Mouse (Mus musculus): ENCODE data around the gene Capns1. TPM values are rescaled to one million over a fixed set of nuclear protein-coding genes. Genes with fewer than 3 reads are reported as not detected.
"Not testable (repeated sequence)": the region's sequence is repeated elsewhere in the genome, so short reads cannot be mapped to it uniquely, and the experiment has no call there.

Gene Capns1
- total RNA-seq (2021): 100 to 1,000 TPM; 204 TPM

DNA sequence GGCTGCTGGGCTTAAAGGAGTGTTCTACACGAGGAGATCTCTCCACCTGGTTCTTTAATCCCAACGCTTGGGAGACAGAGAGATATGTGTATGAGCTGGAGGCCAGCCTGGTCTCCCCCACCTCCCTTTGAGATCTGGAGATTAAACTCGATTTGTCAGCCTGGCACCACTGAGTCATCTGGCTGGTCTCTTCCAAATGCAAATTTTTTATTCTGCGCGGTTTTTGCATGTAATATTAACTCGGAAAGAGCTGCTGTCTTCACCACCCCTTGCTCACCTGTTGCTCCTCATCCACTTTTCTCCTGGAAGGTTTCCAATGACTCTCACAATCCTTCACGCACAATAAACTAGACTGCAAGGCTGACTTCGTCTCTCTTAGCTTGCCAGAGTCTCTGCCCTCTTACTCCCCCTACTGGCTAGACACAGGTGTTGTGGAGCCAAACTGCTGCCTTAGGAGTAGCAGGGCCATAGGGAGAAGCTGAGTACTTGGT, at the start of gene Capns1:
Gene Capns1, minus strand, starts transcription at position 331 of the 491 bp plus-strand sequence.
- intact Hi-C loops (cut with DNase I): no loop called here
- peak; percentile 43 to 57 for DNase-seq (ENCODE audit: extremely low spot score in 1 of 2, low spot score in 2 of 2)

DNA sequence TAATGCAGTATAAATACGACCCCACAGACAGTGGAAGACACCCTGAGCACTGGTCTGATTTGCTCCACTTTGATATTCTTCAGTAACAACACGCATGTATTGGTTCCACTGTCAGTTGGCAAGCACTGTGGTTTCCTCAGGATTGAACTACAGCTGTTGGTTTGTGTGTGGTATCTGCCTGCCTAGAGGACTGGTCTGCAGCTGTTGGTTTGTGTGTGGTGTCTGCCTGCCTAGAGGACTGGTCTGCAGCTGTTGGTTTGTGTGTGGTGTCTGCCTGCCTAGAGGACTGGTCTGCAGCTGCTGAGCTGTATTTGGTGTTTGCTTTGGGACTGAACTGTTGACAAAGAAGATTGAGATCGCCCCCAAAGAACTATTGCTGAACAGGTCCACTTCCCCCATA, 38.8 kb upstream of the Capns1 start:
- intact Hi-C loops (cut with DNase I); DNase-seq (ENCODE audit: extremely low spot score in 1 of 2, low spot score in 2 of 2): not testable (repeated sequence)

DNA sequence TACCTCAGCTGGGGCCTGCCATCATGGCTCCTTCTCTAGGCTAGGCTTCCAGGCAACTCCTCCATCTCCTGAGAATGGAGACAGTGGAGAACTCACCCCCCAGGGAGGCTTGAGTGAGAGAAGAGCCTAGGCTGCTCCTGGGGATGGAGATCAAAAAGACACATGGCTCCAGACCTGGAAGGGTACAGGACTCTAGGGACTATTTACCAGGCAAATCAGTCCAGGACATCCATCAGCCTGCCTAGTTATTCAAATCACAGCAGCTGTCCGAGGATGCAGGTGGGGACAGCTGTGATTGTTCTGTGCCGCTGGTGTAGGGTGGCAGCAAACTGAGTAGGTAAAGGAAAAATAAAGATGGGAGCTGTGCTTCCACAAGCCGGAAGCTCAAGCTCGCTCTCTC, 37.0 kb upstream of the Capns1 start, which contains the start of gene Ovol3:
Gene Ovol3, minus strand, starts transcription at position 101 of the 400 bp plus-strand sequence.
- intact Hi-C loops (cut with DNase I): no loop called here

DNA sequence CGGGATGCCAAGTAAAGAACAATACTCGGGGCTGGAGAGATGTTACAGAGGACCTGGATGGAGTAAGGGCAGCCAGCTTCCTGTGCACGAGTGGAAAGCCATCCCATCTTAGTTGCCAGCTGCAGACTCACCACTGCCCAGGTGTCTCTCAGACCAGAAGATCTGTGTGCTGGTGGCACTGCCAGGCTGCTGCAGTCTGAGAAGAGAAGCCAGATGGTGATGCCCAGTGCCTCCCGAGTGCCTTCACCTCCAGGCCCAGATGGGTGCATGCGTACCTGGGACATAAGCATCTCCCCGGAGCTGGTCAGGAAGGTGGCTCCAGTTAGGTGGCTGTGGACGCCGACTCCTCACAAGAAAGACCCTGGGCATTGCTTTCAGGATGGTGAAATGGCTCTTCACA, 36.5 kb upstream of the Capns1 start:
- intact Hi-C loops (cut with DNase I): no loop called here
- DNase-seq (ENCODE audit: extremely low spot score in 1 of 2, low spot score in 2 of 2): no peak

More for the DNA sequence above, 37.0 kb upstream of the Capns1 start, which contains the start of gene Ovol3:
- DNase-seq (ENCODE audit: extremely low spot score in 1 of 2, low spot score in 2 of 2): no peak

DNA sequence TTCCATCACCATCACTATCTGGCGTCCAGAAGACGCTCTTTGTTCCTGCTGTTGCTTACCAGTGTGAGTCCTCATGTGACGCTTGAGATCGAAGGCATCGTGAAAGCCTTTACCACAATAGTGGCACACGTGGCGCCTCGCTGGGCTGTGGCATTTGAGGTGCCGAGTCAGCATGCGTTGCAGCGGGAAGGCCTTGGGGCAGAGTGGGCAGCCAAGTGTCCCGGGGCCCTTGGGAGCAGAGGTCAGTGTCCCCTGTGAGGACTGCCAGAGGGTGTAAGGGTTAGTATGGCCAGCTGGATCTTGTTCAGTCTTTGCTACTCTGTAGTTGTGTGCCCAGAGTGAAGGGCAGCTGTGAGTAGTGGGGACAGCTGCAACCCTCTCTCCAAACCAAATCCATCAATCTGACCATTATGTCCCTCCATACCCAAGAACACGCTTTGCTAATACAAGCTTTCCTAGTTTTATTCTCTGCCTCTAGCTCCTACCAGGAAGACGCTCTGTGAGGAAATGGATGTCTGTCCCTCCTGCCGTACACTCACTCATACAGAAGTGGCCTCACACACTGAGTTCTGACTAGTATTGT, 35.8 kb upstream of the Capns1 start:
- DNase-seq (ENCODE audit: extremely low spot score in 1 of 2, low spot score in 2 of 2): no peak
- intact Hi-C loops (cut with DNase I): loop anchor here (5.0 kb wide), 1 partner anchor 58 kb away; the partner anchor contains the start of gene Clip3

DNA sequence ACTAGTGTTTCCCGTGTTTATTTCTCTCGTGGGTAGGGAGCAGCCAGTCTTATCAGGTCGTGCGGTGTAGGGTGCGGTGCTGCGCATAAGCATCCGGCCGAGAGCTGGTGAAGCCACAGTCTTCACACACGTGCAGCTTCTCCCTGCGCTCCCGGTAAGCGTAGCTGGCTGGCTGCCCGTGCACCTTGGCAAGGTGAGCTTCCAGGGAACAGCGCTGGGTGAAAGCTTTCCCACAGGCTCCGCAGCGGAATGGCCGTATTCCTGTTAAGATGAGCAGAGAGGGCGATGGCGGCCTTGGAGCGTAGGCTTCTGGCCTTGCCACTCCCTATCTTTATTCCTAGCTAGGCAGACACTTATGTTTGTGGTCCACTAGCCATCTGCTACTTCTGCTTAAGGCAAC, 34.8 kb upstream of the Capns1 start:
- peak in 1 of 2 experiments; percentile 62 for DNase-seq (ENCODE audit: extremely low spot score in 1 of 2, low spot score in 2 of 2)
- intact Hi-C loops (cut with DNase I): loop anchor here (5.0 kb wide), 1 partner anchor 59 kb away; the partner anchor contains the start of gene Clip3

DNA sequence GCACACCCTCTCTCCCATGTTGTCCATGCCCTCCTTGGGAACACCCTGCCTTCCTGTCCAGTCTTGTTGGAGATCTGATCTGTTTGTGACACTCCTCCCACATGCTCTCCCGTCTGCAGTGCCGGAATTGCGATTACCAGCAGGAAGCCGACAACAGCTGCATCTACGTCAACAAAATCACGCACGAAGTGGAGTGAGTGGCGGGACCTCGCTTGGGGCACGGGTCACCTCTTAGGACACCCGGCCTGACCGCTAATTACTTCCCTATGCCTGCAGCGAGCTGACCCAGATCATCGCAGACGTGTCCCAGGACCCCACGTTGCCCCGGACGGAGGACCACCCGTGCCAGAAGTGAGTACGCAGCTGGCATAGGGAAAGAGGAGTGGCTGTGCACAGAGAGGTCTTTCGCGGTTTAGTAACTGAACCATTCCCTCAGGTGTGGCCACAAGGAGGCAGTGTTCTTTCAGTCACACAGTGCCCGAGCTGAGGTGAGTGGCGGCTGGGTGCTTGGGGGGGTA, 34.1 kb upstream of the Capns1 start:
- DNase-seq (ENCODE audit: extremely low spot score in 1 of 2, low spot score in 2 of 2): peak; percentile 48 to 82
- intact Hi-C loops (cut with DNase I): loop anchor here (5.0 kb wide), 1 partner anchor 60 kb away; the partner anchor contains the start of gene Clip3

DNA sequence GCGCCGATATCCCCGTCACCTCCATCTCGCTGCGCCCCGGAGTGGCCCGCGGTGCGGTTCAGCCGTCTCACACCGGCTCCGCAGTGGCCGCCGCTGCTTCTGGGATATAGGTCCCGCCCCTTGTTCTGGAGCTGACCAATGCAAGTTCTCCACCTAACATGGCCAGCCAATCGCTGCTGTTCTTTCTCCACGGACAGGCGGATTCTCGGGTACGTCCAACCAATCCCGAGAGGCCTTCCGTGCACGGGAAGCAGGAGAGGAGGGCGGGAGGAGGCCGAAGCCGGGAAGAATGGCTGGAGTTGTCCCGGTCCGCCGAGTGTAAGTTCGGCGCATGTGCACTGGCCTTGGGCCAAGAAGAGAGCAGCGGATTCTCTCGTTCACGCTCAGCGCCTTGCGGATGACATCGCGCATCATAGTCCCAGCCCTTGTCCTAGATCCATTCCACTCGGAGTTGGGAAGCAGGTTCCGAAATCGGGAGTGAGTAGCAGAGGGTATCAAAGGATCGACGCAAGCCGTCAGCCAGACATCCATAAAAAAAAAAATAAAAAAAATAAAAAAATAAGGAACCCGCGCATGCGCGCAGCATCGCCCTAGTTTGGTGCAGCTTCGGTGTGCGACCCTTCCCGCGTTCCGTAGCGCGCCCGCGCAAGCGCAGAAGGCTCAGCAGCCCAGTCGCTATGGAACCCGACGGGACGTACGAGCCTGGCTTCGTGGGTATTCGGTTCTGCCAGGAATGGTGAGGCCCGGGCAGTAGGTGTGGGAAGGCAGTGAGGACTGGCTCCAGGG, 33.3 kb upstream of the Capns1 start, which contains the start of the genes Polr2i and Tbcb:
Gene Polr2i, plus strand, starts transcription at position 280 of the 786 bp plus-strand sequence.
Gene Tbcb, minus strand, starts transcription at position 604 of the 786 bp plus-strand sequence.
- peak; percentile 99 for DNase-seq (ENCODE audit: extremely low spot score in 1 of 2, low spot score in 2 of 2)
- intact Hi-C loops (cut with DNase I): loop anchor here (5.0 kb wide), 1 partner anchor 60 kb away; the partner anchor contains the start of gene Clip3

DNA sequence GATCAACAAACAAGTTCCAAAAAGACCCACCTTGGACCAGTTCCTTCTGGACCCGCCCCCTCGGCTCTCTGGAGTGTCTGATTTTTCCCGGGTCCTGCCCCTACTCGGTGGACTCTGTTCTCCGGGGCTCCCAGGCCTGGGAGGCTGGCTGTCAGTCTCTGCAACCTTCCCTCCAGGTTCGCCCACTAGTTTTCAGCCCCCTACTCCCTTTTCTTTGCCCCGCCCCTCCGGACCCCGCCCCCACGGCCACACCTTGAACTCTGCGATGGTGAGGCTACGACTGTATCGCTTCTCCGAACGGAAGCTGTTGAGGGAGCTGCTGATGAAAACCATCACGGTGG, 32.7 kb upstream of the Capns1 start:
- intact Hi-C loops (cut with DNase I): loop anchor here (5.0 kb wide), 1 partner anchor 61 kb away; the partner anchor contains the start of gene Clip3
- DNase-seq (ENCODE audit: extremely low spot score in 1 of 2, low spot score in 2 of 2): peak in 1 of 2 experiments; percentile 56

DNA sequence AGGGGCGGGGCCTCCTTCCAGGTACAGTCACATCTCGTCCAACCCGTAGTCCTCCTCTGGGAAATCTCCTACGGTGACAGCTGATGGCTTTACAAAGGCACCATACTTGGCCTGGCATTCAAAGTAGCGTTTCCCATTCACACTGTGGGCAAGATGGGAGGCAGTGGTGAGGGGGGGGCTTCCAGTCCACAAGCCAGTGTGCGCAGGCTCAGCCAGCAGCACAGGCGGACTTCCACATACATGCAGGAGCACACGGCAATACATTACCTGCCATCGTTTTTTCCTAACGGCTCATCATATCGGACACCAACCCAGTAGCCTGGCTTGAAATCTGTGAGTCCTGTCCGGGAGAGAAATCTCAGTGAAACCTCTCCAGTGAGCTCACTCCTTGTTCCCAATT, 25.6 kb upstream of the Capns1 start:
- intact Hi-C loops (cut with DNase I): no loop called here

DNA sequence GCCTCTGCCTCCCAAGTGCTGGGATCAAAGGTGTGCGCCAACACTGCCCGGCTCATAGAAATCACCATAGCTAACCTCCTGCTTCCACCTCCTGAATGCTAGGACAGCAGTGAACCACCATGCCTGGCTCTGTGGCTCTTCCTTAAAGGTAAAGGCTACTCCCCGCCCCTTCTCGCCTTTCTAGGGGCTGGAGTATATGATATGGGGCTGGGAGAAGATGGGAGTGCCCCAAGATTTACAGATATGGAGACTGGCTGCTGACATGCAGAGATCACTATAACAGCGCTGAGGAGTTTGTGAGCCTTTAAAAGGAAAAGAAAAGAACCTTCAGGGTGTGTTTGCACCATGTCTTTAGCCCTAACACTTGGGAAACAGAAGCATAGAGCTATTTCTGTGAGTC, 23.6 kb upstream of the Capns1 start:
- DNase-seq (ENCODE audit: extremely low spot score in 1 of 2, low spot score in 2 of 2): no peak

More for the DNA sequence above, 25.6 kb upstream of the Capns1 start:
- DNase-seq (ENCODE audit: extremely low spot score in 1 of 2, low spot score in 2 of 2): no peak

DNA sequence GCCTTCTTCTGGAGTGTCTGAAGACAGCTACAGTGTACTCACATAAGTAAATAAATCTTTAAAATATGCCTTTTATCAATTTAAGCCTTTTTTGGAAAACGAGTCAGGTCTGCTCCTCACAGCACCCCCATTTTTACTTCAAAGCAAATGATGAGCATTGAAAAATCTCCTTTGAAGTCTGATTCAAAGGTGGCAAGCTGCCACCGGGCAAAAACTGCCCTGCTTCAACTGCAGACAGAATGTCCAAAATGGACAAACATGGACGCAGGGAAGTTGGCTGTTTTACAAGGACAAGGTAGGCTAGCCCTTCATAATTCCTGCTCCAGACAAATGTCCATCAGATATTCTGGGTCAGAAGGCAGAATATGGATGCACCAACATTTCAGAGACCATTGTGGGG, 22.8 kb upstream of the Capns1 start:
- intact Hi-C loops (cut with DNase I): no loop called here
- DNase-seq (ENCODE audit: extremely low spot score in 1 of 2, low spot score in 2 of 2): no peak

More for the DNA sequence above, 23.6 kb upstream of the Capns1 start:
- intact Hi-C loops (cut with DNase I): no loop called here

DNA sequence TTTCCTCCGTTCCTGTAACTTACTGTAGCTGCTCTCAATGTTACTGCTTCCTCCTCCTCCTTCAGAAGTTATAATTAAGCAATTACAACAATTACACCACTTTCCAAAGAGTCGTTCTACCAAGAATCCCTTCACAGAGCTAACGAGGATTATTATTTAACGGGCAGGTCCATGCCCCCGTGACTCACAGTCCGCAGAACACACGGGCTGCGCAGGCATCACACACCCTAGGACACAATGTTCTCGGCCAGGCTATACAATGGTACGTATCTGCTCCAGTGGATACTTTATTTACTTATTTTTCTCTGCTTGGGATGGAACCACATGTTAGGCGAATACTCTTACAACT, 21.4 kb upstream of the Capns1 start:
- DNase-seq (ENCODE audit: extremely low spot score in 1 of 2, low spot score in 2 of 2): no peak
- intact Hi-C loops (cut with DNase I): no loop called here

DNA sequence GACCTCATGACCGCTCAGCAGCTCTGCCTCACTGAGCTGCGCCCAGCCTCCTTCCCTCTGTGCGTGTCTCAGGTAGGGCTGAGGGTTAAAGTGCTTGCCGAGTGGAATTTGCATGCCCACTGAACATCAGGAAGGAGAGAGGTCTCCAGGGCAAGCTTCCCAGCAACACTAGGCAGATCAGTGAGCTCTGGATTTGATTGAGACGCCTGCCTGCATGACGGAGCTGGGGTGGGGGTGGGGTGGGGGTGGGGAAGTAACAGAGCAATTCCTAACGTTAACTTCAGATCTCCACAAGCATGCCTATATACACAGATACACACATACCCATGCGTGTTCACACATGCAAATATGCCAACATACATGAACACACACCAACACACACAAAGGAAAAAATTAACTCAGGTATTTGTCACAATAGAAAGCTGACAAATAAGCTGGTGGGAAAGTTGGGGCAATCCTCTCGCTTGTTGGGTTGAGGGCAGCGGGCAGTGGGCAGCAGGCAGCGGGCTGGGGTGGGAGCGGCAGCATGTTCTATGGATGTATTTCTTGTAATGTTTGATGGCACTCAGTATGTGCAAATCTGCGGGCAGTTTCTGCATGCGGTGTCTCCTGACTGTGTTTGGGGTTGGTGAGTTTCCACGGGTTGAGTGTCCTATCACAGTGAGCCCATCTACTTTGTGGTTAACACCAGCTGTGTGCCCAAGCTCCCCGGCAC, 20.8 kb upstream of the Capns1 start:
- intact Hi-C loops (cut with DNase I): loop anchor here (5.0 kb wide), 1 partner anchor 37 kb away; the partner anchor contains the start of gene Cox7a1
- DNase-seq (ENCODE audit: extremely low spot score in 1 of 2, low spot score in 2 of 2): no peak

DNA sequence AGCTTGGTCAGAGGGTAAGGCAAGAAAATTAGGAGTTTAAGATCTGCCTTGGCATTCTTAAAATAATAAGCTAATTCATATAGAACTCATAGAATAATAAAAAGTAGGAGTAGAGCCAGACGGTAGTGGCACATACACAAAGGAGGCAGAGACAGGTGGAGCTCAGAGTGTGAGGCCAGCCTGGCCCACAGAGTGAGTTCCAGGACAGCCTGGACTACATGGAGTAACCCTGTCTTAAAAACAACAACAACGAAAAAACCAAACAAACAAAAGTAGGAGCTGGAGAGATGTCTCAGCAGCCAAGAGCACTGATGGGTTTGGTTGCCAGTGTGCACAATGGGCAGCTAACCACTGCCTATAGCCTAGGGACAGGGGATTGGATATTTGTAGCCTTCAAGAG, 18.7 kb upstream of the Capns1 start:
- intact Hi-C loops (cut with DNase I): loop anchor here (5.0 kb wide), 1 partner anchor 35 kb away; the partner anchor contains the start of gene Cox7a1
- no peak for DNase-seq (ENCODE audit: extremely low spot score in 1 of 2, low spot score in 2 of 2)

DNA sequence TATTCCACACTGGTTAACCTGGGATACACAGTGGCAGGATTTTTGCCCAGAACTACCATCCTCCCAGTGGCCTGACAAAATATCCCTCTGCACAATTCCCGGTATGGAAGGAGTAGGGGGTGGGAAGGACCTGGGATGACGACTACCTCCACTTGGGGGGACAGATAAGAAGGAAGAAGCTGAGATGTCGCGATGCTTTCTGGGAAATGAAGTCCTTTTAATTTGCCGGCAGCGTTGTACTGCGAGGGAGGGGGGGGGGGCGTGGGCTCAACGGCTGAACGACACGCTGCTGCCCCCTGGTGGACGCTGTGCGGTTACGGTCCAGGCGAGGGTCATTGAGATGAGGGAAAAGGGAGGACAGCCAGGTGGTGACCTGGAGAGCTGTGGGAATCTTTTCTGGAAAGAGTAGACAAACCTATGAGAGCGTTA, 18.1 kb upstream of the Capns1 start:
- intact Hi-C loops (cut with DNase I): loop anchor here (5.0 kb wide), 1 partner anchor 34 kb away; the partner anchor contains the start of gene Cox7a1
- DNase-seq (ENCODE audit: extremely low spot score in 1 of 2, low spot score in 2 of 2): peak; percentile 67 to 84

DNA sequence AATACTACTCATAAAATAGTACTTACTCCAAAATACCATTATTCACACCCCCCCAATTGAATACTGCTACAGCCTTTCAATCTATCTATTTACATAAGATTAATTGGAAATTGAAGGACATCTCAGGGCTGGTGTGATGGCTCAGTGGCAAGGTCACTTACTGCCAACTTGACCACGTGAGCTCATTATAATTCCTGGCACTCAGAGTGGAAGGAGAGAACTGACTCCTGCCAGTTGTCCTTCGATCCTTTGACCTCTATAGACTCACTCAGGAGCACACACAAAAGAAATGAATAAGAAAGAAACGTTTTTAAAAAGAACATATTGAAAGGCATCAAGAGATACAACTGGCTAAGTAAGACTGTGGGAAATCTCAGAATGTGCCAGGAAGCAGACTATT, 17.3 kb upstream of the Capns1 start:
- intact Hi-C loops (cut with DNase I): loop anchor here (5.0 kb wide), 1 partner anchor 34 kb away; the partner anchor contains the start of gene Cox7a1
- no peak for DNase-seq (ENCODE audit: extremely low spot score in 1 of 2, low spot score in 2 of 2)

DNA sequence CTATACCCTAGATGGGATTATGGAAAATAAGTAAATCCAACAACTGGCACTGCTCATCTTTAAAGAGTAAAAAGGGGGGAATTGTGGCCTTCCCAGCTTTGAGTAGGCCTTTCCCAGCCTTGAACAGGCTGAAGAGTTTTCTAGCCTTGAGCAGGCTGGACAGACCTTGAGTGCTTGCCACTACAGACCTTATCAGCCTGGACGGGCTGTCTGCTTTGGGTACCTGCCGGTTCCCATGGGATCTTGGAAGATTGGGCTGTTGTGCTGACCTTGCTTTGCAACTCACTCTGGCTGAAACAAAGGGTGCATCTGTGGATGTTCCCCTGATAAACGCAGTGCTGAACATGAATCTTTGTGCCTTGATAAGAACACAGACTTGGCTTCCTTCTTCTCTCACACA, 15.3 kb upstream of the Capns1 start:
- no peak for DNase-seq (ENCODE audit: extremely low spot score in 1 of 2, low spot score in 2 of 2)
- intact Hi-C loops (cut with DNase I): no loop called here

DNA sequence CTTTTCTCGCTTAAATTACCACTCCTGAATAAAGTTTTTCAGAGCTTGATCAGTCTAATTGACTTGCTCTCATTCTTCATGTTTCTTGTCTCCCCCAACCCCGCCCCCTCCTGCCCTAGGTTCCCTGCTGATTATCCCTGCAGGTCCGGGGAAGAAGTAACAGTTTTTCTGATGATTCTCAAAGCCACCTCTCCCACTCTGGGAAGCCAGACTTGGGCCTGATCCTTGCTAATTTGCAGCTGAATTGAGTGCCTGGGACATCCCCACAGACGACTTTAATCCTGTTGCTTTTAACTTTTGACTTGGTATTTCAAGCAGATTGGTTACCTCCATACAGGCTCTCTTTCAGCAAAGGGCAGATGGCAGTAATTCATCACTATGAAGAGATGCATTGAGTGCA, 12.4 kb upstream of the Capns1 start:
- no peak for DNase-seq (ENCODE audit: extremely low spot score in 1 of 2, low spot score in 2 of 2)
- intact Hi-C loops (cut with DNase I): no loop called here
